Mouse (Mus musculus) erythroid progenitor cell, adult 5-6 weeks (primary cell): ENCODE results near the gene Mars. TPM values are rescaled to one million over a fixed set of nuclear protein-coding genes. Genes with fewer than 3 reads are reported as not detected.

ENCODE experiments used
- ATAC-seq: replicated peaks from 2 replicates; pipeline ENCODE4 v1.8.0; 2016; ENCODE audit warnings: moderate number of reproducible peaks, mild to moderate bottlenecking, moderate TSS enrichment, inconsistent platforms; ENCODE audit not compliant: poor library complexity, low FRiP score, severe bottlenecking
- total RNA-seq, 2 experiments: library from RNA; stranded (forward) in 1 of 2; stranded (reverse) in 1 of 2; fragments of 150-400 nt in 1 of 2; fragments of 186-747, 209-891 nt in 1 of 2; gene quantifications; 2 replicates each; pipeline versions ENCODE4 v1.2.3 to v1.2.4; 2015 to 2017; ENCODE audit warnings: low replicate concordance in 2 of 2

Mars gene
- total RNA-seq, 2 experiments from 2014 or later: 80.9 to 98.9 TPM

- peak; percentile 87 for ATAC-seq
Observed at GRCm38 (mm10) chr10:127338930-127339682, 27.5 kb upstream of the Mars start.

GRCm38 (mm10) chr10:127337536-127338099 is 26.0 kb upstream of the Mars start:
- ATAC-seq: no peak

GRCm38 (mm10) chr10:127336952-127337351 is 25.4 kb upstream of the Mars start:
- no peak for ATAC-seq

- ATAC-seq: no peak
Observed at GRCm38 (mm10) chr10:127335271-127335670, 23.7 kb upstream of the Mars start.

- no peak for ATAC-seq
Observed at GRCm38 (mm10) chr10:127333152-127333551, 21.6 kb upstream of the Mars start.

- no peak for ATAC-seq
Observed at GRCm38 (mm10) chr10:127332211-127332874, 20.8 kb upstream of the Mars start.

GRCm38 (mm10) chr10:127330212-127330611 is 18.6 kb upstream of the Mars start:
- no peak for ATAC-seq

GRCm38 (mm10) chr10:127327461-127328145 is 16.0 kb upstream of the Mars start:
- no peak for ATAC-seq

DNA sequence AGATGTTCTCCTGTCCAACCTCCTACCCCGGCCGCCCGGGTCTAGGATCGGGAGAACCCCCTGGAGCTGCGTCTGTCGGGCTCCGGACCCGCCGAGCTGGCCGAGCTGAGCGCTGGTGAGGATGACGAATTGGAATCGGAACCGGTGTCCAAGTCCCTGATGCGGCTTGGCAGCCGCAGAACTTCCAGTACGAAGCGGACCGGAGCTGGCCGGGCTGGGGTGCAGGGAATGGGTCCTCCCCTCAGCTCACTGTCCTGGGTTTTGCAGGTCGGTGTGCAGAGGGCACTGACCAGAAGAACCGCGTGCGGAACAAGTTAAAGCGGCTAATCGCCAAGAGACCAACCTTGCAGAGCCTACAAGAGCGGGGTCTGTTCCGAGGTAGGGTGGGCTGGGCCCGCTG is 15.2 kb upstream of the Mars start:
- ATAC-seq: no peak

- no peak for ATAC-seq
Observed at GRCm38 (mm10) chr10:127326017-127326801, 14.6 kb upstream of the Mars start.

DNA sequence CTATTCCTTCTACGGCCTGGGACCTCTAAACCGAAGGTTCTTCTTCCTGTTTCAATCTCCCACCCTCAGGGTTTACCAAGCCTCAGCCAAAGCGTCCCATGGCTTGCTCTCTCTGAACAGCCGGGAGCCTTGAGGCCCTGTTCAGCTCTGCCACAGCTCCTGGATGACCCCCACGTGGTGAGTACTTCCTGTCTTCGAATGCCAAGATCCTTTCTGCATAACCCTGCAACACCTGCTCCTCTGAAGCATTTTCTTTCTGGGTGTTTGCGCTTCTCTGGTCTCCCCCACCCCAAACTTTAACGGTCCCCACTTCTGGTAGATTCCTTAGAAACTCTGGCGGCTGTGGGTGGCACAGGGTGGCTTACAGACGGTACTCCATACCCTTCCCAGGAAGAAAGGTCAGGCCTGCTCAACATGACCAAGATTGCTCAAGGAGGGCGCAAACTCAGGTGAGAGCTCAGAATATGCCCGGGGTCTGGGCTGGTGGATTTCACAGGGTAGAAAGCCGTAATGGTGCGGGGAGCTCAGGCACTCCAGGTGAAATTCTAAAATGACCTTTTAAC is 13.9 kb upstream of the Mars start:
- ATAC-seq: no peak

DNA sequence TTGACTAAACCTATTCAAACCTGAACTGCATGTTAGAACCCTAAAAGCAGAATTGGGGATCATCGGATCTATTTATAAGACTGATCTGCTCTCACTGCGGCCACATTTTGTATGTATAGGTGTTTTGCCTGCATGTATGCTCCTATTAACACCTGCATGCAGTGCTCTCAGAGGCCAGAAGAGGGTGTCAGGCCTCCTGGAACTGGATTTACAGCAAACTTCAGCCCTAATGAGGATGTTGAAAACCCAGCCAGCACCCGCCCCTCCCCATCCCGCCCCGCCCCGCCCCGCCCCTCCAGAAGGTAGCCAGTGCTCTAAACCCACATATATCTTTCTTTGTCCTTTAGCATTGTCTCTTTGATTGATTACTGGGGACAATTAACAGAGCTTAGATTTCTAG is 12.9 kb upstream of the Mars start:
- peak; percentile 67 for ATAC-seq

- ATAC-seq: no peak
Observed at GRCm38 (mm10) chr10:127323131-127323855, 11.7 kb upstream of the Mars start.

GRCm38 (mm10) chr10:127322669-127323068 is 11.1 kb upstream of the Mars start:
- no peak for ATAC-seq

DNA sequence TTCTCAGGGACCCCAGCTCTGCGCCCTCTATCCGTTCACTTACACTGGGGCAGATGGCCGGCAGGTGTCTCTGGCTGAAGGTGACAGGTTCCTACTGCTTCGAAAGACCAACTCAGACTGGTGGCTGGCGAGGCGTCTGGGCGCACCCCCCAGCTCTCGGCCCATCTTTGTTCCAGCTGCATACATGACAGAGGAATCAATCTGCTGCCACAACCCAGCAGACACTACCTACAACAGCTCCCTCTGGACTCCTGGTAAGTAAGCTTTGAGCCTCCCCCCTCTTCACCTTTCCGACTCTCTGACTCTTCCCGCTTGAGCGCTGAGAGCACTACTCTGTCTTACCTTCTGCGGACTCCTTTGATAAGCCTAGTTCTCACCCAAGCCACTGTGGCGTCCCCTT is 10.6 kb upstream of the Mars start:
- ATAC-seq: no peak

DNA sequence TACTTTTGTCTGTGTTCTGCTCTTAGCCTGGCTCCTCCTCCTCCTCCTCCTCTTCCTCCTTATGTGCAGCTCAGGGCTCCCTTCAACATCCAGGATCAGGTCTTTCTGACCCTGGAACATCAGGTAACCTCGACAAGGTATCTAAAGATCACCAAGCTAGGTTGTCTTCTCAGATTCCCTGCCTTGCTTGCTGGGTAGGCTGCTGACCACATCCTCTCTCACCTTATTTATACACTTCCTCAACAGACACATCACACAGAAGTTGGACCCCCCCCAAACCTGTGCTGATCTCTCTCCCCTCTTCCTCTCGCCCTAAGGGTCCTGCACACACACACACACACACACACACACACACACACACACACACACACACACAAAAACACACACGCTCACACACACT is 10.0 kb upstream of the Mars start, which contains the start of gene Arhgap9:
Arhgap9 (plus strand) TSS at position 344 of the 400 bp plus-strand sequence.
- ATAC-seq: no peak

DNA sequence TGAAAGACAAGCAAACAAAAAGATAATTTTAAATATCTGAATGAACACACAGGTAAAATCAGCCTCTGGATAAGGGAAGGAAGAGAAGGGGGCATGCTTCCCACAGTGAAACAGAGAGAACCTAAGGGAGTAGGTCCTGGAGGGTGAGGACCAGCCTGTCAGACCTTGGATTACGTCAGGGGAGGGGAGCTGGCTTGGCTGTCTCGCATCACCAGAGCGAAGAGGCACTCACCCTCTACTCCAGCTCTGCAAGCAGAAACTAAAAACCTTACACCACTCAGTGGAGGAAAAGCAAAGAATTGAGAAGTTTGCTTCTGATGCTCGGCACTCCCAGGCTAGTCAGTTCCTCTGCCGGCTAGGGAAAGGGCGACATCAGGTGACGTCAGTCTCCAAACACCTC is 8.4 kb upstream of the Mars start:
- no peak for ATAC-seq

DNA sequence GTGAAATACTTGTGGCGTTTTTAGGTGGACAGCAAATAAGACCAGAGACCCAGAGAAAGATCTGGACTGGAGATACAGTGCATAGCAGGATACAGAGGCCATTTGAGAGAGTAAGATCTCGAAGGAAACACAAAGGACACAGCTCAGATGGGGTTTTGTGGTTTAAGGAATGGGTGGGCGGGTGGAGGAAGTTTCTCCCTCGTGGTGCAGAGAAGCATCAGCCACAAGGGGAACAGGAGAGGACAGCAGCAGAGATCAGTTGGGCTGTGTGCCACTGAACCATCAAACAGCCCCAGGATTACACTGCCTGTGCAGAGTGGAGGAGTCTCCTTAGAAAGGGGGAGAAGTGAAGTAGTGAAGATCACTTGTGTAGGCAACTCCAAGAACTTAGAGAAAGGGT is 6.4 kb upstream of the Mars start:
- ATAC-seq: no peak

GRCm38 (mm10) chr10:127317277-127317676 is 5.7 kb upstream of the Mars start:
- ATAC-seq: no peak
